Mouse (Mus musculus) ES-E14 (cell line): ENCODE measurements around the gene Dapk3.

Experiments
- CHD2 ChIP-seq: IDR thresholded peaks from 2 replicates; pipeline ENCODE4 v1.6.1; 2014; ENCODE audit warnings: mild to moderate bottlenecking, low read depth, low read length, inconsistent platforms
- HCFC1 ChIP-seq: IDR thresholded peaks from 2 replicates; pipeline ENCODE4 v1.6.1; 2012; ENCODE audit warnings: low read length, inconsistent platforms, borderline replicate concordance; ENCODE audit not compliant: insufficient read depth
- MAFK ChIP-seq: IDR thresholded peaks from 2 replicates; pipeline ENCODE4 v1.6.1; 2014; ENCODE audit warnings: mild to moderate bottlenecking, low read depth, low read length, inconsistent platforms; ENCODE audit not compliant: insufficient read depth
- ZC3H11A ChIP-seq: IDR thresholded peaks from 2 replicates; pipeline ENCODE4 v1.6.1; 2012; ENCODE audit warnings: low read depth, mild to moderate bottlenecking, inconsistent platforms, low read length, borderline replicate concordance

GRCm38 (mm10) chr10:81232580-81233225 lies 49.9 kb downstream of the Dapk3 start, which contains the start of gene Zfr2:
- TF ChIP-seq ZC3H11A, result no peak
- TF ChIP-seq CHD2, result no peak
- no peak for TF ChIP-seq MAFK
- no peak for TF ChIP-seq HCFC1
